Mouse (Mus musculus) embryo, embryonic 10.5 days (tissue): ENCODE measurements around the gene Snapc1.

Experiments used
- DNase-seq: peaks from one replicate; pipeline ENCODE4 v3.0.0-alpha.2; 2015; ENCODE audit warnings: low spot score

The Snapc1 gene

GRCm38 (mm10) chr12:73964291-73965281 lies at the start of gene Snapc1:
Gene Snapc1, plus strand, starts transcription at chr12:73964481.
- DNase-seq = peak; percentile 99

- DNase-seq = no peak
Measured at GRCm38 (mm10) chr12:73918479-73918878, 45.8 kb upstream of the Snapc1 start.

GRCm38 (mm10) chr12:73930266-73930665 lies 34.0 kb upstream of the Snapc1 start:
- no peak for DNase-seq

- peak; percentile 50 for DNase-seq
Measured at GRCm38 (mm10) chr12:73931274-73931673, 33.0 kb upstream of the Snapc1 start.

- DNase-seq = no peak
Measured at GRCm38 (mm10) chr12:73934528-73934927, 29.8 kb upstream of the Snapc1 start.

DNA sequence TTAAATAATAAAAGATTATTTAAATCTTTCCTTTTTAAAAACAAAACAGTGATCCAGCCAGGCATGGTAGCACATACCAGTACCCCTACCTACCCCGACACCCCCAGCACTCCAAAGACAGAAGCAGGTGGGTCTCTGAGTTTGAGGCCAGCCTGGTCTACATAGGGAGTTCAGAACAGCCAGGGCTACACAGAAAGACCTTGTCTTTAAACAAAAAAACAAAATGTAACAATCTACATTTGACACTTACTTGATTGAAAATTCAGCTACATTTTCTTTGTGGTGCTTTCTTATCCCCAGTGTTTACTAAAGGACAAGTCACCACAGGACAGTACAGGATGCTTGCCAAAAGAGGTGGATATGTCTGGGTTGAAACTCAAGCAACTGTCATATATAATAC lies 26.9 kb upstream of the Snapc1 start, which contains the start of gene Gm49321:
Gene Gm49321, plus strand, starts transcription at position 301 of the 400 bp plus-strand sequence.
- no peak for DNase-seq

DNA sequence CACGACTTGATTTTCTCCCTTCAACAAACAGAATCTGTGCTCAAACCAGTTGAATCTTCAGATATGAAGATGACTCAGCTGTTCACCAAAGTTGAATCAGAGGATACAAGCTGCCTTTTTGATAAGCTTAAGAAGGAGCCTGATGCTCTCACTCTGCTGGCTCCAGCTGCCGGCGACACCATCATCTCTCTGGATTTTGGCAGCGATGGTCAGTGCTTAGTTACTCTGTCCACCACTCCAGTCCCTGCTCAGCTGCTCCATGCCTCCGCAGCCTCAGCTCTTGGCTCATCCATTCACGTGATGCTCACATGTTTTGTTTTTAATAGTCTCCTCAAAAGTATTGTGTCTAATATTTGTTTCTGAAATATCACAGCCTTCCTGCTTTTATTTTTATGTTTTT lies 24.7 kb upstream of the Snapc1 start:
- DNase-seq = no peak

DNA sequence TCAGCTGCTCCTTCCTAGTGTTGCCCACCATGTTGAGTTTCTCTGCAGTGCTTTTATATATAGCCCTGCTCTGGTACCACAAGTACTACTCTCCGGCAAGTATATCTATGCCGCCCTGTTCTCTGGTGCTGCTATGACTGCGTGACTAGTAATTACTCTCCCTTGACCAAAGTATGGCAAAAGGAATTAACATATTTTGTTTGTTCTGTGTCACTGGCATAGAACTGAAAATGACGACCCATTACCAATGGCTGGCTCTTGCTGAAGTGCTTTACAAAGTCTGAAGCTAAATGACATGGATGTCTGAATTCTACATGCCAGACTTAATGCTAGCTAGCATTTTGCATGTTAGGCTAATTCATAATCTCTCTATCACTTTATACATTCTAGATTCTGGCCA lies 15.9 kb upstream of the Snapc1 start:
- DNase-seq = no peak

- peak; percentile 58 for DNase-seq
Measured at GRCm38 (mm10) chr12:73949318-73950058, 14.8 kb upstream of the Snapc1 start.

DNA sequence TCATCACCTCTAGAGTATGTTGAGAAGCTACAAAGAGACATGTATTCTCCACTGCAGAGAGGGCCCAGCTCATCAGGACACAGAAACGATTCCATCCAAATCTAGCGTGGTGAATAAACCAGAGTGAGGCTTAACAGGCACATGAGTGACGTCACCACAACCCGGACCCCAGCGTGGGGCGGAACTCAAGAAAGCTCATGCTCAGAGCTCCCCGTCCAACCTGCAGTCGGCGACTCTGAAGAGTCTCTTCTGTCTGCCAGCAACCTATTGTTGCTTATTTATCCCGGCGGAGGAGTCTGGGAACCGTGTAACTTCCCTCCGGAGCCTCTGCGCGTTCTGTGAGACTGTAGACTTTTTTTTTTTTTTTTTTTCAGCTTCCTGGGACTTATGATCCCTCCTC lies 11.4 kb upstream of the Snapc1 start:
- DNase-seq = peak; percentile 71

- peak; percentile 23 for DNase-seq
Measured at GRCm38 (mm10) chr12:73953420-73954186, 10.7 kb upstream of the Snapc1 start.

DNA sequence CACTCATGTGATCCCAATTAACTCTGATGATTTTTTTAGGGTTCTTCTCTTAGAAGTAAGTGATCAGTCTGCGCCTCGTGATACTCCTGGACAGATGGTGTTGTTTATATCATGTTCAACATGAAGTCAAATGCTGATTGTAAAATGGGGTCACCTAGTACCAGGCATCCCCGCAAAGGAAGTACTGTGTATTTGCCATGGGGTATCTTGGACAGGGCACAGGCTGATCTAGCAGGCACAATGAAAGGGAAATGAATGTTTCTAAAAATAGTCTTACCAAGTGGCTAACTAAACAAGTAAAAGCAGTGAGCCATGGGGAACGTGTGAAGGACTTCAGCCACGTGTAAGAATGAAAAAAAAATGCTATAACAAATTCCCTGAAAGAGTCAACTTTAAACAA lies 9.5 kb upstream of the Snapc1 start:
- DNase-seq = no peak

- no peak for DNase-seq
Measured at GRCm38 (mm10) chr12:73957676-73958075, 6.6 kb upstream of the Snapc1 start.

GRCm38 (mm10) chr12:73958830-73959229 lies 5.5 kb upstream of the Snapc1 start:
- DNase-seq = no peak

DNA sequence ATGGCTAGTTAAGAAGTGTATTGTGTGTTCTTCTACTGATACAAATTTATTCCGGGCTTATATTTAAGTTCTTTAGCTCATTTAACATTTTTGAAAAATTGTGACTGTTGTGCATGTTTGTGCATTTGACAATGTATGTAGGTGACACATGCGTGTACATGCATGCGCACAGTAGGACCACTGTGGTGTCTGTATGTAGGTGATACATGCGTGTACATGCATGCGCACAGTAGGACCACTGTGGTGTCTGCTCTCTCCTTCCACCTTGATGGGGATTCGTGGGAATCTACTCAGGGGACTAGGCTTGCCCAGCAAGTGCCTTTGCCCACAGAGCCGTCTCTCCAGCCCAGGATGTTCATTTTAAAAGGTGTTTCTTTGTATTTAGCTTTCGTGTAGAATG lies 4.9 kb downstream of the Snapc1 start:
- no peak for DNase-seq

- DNase-seq = no peak
Measured at GRCm38 (mm10) chr12:73974584-73974983, 10.3 kb downstream of the Snapc1 start.

DNA sequence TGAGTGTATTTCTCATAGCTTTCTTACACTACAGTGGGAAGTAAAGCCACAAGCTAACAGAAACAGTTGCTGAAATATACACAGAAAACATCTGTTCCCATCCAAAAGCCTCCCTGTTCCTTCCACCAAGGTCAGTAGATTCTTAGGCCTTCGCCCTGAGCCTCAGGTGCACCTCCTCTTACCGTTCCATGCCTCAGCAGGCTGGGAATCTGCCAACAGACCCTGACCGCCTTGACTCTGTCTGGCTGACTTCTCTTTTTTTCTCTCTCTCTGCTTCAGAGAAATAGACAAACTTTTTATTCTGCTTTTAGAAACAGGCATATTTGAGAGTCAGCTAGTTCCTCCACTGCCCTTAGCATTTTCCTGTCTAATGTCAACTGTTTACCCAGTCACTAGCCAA lies 13.9 kb downstream of the Snapc1 start:
- no peak for DNase-seq

DNA sequence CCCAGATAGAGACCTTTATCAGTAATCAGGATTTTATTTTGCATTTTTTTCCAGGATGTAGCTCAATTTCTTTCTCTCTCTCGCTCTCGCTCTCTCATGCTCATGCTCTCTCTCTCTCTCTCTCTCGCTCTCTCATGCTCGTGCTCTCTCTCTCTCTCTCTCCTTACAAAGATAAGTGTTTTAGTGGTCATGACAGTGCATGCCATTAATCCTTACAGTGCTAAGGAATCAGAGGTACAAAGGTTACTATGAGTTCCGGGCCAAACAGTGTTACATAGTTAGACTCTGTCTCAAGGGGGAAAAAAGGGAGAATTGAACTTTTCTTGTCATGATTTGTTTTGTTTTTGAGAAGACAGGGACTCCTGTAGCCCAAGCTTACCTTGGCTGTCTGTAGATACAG lies 15.4 kb downstream of the Snapc1 start:
- DNase-seq = no peak

DNA sequence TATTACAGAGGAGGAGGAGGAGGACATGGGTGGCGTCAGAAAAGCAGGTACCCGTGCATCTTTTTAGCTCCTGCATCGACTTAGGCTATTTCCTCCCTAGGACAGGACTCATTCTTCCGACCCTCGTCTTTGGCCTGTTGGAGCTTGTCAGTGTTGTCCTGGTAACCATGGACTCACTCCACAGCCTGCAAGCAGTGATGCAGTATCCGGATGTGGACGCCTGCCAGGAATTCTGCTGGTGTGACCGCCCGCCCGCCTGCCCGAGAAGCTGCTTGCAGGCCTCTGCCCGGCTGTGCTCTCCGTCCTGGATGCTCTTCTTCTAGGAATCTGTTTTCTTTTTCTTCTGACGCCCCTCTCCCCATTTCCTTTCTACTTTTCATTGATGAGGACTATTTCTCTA lies 18.3 kb downstream of the Snapc1 start:
- DNase-seq = no peak

- DNase-seq = no peak
Measured at GRCm38 (mm10) chr12:73986299-73986698, 22.0 kb downstream of the Snapc1 start.

DNA sequence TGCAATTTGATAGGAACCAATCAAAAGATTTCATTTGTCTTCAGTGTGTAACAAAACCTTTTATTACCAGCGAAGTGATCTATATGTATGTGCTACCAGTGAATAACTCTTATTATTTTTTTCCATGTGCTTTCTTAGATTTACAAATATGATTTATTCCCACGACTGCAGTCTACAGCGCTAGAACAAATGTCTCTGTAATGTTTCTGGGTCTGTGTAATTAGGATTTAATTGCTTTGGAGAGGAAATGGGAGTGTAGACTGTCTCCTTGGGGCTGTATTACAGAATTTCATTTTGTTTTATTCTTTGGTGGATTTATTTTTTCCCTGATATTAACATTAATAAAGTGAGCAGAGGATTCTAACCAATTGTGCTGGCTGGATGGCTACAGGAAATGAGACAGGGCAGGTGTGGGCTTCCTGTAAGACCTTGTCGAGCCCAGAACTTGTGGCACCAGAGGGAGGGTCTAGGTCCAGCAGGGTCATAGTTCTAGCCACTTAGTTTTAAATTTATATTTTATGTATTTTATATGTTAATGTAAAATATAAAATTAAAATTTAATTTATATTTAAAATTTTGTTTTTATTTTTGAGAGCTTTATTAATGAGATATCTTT lies 24.2 kb downstream of the Snapc1 start:
- no peak for DNase-seq

GRCm38 (mm10) chr12:73989594-73989993 lies 25.3 kb downstream of the Snapc1 start:
- peak; percentile 37 for DNase-seq
